Mouse (Mus musculus): Measurements from ENCODE around the gene Gm28048. TPM values are rescaled to one million over a fixed set of nuclear protein-coding genes. Genes with fewer than 3 reads are reported as not detected.

The Gm28048 gene
- polyA plus RNA-seq, 2 experiments: 2.8 to 6.8 TPM

DNA sequence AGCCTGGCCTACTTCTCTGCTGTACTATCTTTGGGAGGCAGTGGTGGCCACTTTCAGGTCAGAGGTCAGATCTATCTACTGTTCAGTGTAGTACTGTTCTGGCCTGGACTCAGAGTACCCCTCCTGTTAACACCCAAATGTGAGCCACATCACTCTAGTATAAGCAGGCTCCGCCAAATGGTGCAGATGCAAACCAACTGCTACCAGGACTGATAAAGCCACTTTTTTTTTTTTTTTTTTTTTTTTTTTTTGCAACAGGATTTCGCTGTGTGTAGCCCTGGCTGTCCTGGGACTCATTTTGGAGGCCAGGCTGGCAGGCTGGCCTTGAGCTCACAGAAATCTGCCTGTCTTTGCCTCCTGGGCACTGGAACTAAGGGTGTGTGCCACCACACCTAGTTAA, 42.9 kb downstream of the Gm28048 start:
- Histone ChIP-seq H3K9ac (replicated peaks) (no peak overlapping the region), H3K27ac (no peak overlapping the region), H3K4me3 (ENCODE audit: insufficient read depth in 1 of 2, low read depth in 2 of 2, low read length in 2 of 2) (no peak overlapping the region), H3K27me3 (ENCODE audit: control insufficient read depth, insufficient read depth, low read length) (no peaks in the 10 kb centered on the region), H3K4me2 (ENCODE audit: low read depth) (no peak overlapping the region), H3K36me3 (replicated peaks; ENCODE audit: control insufficient read depth, insufficient read depth, low read depth) (no peaks in the 10 kb centered on the region), H3K9me3 (ENCODE audit: control insufficient read depth, low read length) (no peaks in the 10 kb centered on the region), H3K4me1 (replicated peaks; ENCODE audit: control insufficient read depth in 2 of 2, insufficient read depth in 2 of 2, low read length in 1 of 2) (no peaks in the 10 kb centered on the region; a peak in 1 of 4 replicates)
- ATAC-seq (ENCODE audit: insufficient read depth) (no peak), DNase-seq (ENCODE audit: low read depth in 3 of 3, low spot score in 3 of 3) (no peak)
- TF ChIP-seq CTCF (IDR thresholded peaks at IDR 0.05; ENCODE audit: low read depth) (no peak), EP300 (IDR thresholded peaks at IDR 0.05; ENCODE audit: low read depth) (no peak)
- WGBS (ENCODE audit: insufficient replicate concordance): 46% methylated on average over 2 of the region's 2 CpGs

DNA sequence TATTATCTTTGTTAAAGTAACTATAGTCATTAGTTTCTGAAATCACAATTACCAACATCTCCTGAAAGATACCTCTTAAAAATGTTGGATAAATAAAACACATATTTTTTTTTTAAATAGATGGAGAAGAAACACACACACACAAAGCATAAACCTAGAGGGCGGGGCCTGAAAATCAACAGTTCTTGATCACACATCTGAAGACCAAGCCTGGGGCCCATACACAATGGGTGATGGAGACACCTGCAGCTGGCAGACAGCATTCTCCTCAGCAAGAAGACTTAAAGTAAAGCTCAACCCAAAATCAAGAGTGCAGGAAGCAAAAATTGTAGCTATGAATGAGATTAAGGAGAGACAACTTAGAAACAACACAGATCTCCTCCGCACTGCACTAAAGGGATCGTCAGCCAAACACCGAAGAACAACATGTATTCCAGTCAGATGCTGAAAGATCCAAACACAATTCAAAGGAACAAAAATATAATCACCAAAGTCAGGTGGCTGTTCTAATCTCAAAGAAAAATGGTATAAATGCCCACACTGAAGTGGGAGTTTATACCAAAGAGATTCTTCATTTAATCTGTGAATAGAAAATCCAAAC, 44.1 kb downstream of the Gm28048 start:
- Histone ChIP-seq H3K9ac (replicated peaks) (no peak overlapping the region), H3K4me1 (replicated peaks; ENCODE audit: control insufficient read depth in 2 of 2, insufficient read depth in 2 of 2, low read length in 1 of 2) (peaks cover 0 to 2% of the 10 kb centered on the region in 2 experiments; a peak in 2 of 4 replicates), H3K4me3 (ENCODE audit: insufficient read depth in 1 of 2, low read depth in 2 of 2, low read length in 2 of 2) (no peak overlapping the region), H3K27me3 (ENCODE audit: control insufficient read depth, insufficient read depth, low read length) (no peaks in the 10 kb centered on the region), H3K4me2 (ENCODE audit: low read depth) (no peak overlapping the region), H3K27ac (no peak overlapping the region), H3K36me3 (replicated peaks; ENCODE audit: control insufficient read depth, insufficient read depth, low read depth) (no peaks in the 10 kb centered on the region), H3K9me3 (ENCODE audit: control insufficient read depth, low read length) (no peaks in the 10 kb centered on the region)
- ATAC-seq (ENCODE audit: insufficient read depth) (no peak), DNase-seq (ENCODE audit: low read depth in 3 of 3, low spot score in 3 of 3) (no peak)
- TF ChIP-seq EP300 (IDR thresholded peaks at IDR 0.05; ENCODE audit: low read depth) (no peak), CTCF (IDR thresholded peaks at IDR 0.05; ENCODE audit: low read depth) (no peak)
- WGBS (ENCODE audit: insufficient replicate concordance): 82% methylated on average over 4 of the region's 4 CpGs

DNA sequence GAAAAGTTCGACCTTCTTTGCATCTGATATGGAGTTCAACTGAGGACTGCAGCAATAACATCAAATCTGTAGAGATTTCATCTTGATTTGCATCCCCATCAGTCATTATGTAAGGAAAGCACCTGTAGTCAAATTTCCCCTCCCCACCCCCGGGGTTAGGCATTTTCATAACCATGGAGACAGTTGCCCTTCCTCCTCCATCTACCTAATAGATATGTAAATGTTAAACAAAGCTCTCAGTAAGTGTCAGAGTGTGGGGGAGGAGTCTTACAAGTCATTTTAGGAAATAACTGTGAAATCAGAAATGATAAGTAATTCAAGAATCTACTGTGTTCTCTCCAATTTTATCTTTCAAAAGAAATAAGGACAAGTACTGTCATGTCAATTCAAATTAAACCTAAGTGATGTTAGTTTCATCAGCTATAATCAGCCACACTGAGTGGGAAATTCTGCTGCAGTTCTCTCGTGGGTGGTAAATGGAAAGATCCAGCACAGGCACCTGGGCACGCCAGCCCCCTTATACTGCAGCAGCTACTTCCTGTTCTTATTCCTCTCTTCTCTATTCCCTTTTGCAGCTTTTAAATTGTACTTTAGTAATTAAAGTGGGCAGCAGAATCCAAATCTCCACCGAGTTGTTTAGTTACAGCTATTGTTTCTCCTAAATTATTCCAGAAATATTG, 45.3 kb downstream of the Gm28048 start:
- H3K27ac ChIP-seq: no peak overlapping the region
- ATAC-seq (ENCODE audit: insufficient read depth) (no peak), DNase-seq (ENCODE audit: low read depth in 3 of 3, low spot score in 3 of 3) (no peak)
- WGBS (ENCODE audit: insufficient replicate concordance): 39% methylated on average over 5 of the region's 5 CpGs
- H3K36me3 ChIP-seq (replicated peaks; ENCODE audit: control insufficient read depth, insufficient read depth, low read depth): no peaks in the 10 kb centered on the region
- no peaks in the 10 kb centered on the region for H3K9me3 ChIP-seq (ENCODE audit: control insufficient read depth, low read length)
- TF ChIP-seq CTCF (IDR thresholded peaks at IDR 0.05; ENCODE audit: low read depth): no peak
- no peak for TF ChIP-seq EP300 (IDR thresholded peaks at IDR 0.05; ENCODE audit: low read depth)
- H3K4me1 ChIP-seq (replicated peaks; ENCODE audit: control insufficient read depth in 2 of 2, insufficient read depth in 2 of 2, low read length in 1 of 2): peaks cover 7 to 13% of the 10 kb centered on the region in 2 experiments; a peak in 3 of 4 replicates
- H3K27me3 ChIP-seq (ENCODE audit: control insufficient read depth, insufficient read depth, low read length): no peaks in the 10 kb centered on the region
- H3K9ac ChIP-seq (replicated peaks): no peak overlapping the region
- no peak overlapping the region for H3K4me2 ChIP-seq (ENCODE audit: low read depth)
- H3K4me3 ChIP-seq (ENCODE audit: insufficient read depth in 1 of 2, low read depth in 2 of 2, low read length in 2 of 2): no peak overlapping the region

DNA sequence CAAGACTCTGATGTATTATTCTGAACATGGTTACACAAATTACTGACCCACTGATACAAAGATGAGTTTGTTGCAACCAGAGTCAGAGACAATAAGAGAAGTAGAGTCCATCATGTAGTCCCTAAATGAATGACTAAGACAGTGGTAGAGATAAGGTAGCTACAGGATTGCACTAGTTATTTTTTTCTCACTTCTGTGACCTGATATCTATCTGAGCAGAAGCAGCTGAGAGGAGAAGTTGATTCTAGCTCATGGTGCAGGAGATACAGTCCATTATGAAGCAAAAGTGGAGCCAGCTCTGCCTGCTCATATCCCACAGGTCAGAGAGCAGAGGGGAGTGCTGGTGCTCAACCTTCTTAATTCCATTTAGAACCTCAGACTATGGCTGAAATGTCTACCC, 49.7 kb downstream of the Gm28048 start:
- DNase-seq (ENCODE audit: low read depth in 3 of 3, low spot score in 3 of 3) (no peak), ATAC-seq (ENCODE audit: insufficient read depth) (peak; percentile 52; the same call in 1 of the 2 replicates)
- TF ChIP-seq CTCF (IDR thresholded peaks at IDR 0.05; ENCODE audit: low read depth): no peak
- TF ChIP-seq EP300 (IDR thresholded peaks at IDR 0.05; ENCODE audit: low read depth): 0 out of 2 replicates have a peak, but pooled peaks have one; percentile 12
- Histone ChIP-seq H3K9me3 (ENCODE audit: control insufficient read depth, low read length) (no peaks in the 10 kb centered on the region), H3K4me3 (ENCODE audit: insufficient read depth in 1 of 2, low read depth in 2 of 2, low read length in 2 of 2) (no peak overlapping the region), H3K4me2 (ENCODE audit: low read depth) (no peak overlapping the region), H3K27me3 (ENCODE audit: control insufficient read depth, insufficient read depth, low read length) (no peaks in the 10 kb centered on the region), H3K9ac (replicated peaks) (no peak overlapping the region), H3K4me1 (replicated peaks; ENCODE audit: control insufficient read depth in 2 of 2, insufficient read depth in 2 of 2, low read length in 1 of 2) (peaks cover 7 to 27% of the 10 kb centered on the region in 2 experiments; a peak in 3 of 4 replicates), H3K27ac (no peak overlapping the region), H3K36me3 (replicated peaks; ENCODE audit: control insufficient read depth, insufficient read depth, low read depth) (no peaks in the 10 kb centered on the region)

DNA sequence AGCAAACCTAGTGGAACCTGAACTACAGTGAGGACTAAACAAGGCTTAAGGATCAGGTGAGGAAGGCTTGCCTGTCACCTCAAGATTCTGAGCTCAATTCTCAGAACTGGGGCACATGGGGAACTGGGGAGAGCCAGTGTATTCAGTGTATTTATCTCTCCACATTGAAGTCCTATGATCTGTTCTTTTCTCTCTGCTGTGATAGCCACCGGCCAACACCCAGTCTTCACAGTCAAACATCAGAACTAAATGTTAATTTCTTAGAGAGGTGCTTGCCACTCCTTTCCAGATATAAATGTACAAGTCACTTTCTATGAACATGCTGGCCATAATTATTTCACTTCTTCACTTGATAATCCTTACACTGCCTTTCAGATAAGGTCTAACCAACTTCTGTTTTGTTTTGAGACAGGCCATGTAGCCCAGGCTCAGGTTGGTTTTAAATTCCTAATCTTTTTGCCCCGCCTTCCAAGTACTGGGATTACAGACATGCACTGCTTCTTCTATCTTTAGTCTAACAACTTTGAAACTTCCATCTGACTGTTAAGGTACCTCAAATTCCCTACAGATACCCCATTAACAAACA, 50.5 kb downstream of the Gm28048 start:
- H3K4me1 ChIP-seq (replicated peaks; ENCODE audit: control insufficient read depth in 2 of 2, insufficient read depth in 2 of 2, low read length in 1 of 2): peaks cover 7 to 27% of the 10 kb centered on the region in 2 experiments; a peak in 3 of 4 replicates
- DNase-seq (ENCODE audit: low read depth in 3 of 3, low spot score in 3 of 3) (peak in 1 of 3 experiments; percentile 42), ATAC-seq (ENCODE audit: insufficient read depth) (no peak)
- H3K9me3 ChIP-seq (ENCODE audit: control insufficient read depth, low read length): no peaks in the 10 kb centered on the region
- 35% methylated on average over 2 of the region's 2 CpGs for WGBS (ENCODE audit: insufficient replicate concordance)
- no peak overlapping the region for H3K4me3 ChIP-seq (ENCODE audit: insufficient read depth in 1 of 2, low read depth in 2 of 2, low read length in 2 of 2)
- no peak overlapping the region for H3K9ac ChIP-seq (replicated peaks)
- H3K36me3 ChIP-seq (replicated peaks; ENCODE audit: control insufficient read depth, insufficient read depth, low read depth): no peaks in the 10 kb centered on the region
- no peak overlapping the region for H3K4me2 ChIP-seq (ENCODE audit: low read depth)
- no peaks in the 10 kb centered on the region for H3K27me3 ChIP-seq (ENCODE audit: control insufficient read depth, insufficient read depth, low read length)
- no peak for TF ChIP-seq CTCF (IDR thresholded peaks at IDR 0.05; ENCODE audit: low read depth)
- no peak for TF ChIP-seq EP300 (IDR thresholded peaks at IDR 0.05; ENCODE audit: low read depth)
- no peak overlapping the region for H3K27ac ChIP-seq

Data from liver, embryonic 14.5 days (tissue).